Mouse (Mus musculus) leukemia stem cell, adult 10-12 weeks (primary cell): ENCODE results near the gene Cradd. TPM values are rescaled to one million over a fixed set of nuclear protein-coding genes. Genes with fewer than 3 reads are reported as not detected.

Experiments
- polyA plus RNA-seq: library from polyadenylated mRNA; stranded (reverse); fragments of >175 nt; gene quantifications from 2 replicates; pipeline ENCODE4 v1.2.3, GENCODE M21; 2012; ENCODE audit warnings: low replicate concordance

Cradd gene
- polyA plus RNA-seq, result 12.7 and 19.3 TPM in 2 replicates

DNA sequence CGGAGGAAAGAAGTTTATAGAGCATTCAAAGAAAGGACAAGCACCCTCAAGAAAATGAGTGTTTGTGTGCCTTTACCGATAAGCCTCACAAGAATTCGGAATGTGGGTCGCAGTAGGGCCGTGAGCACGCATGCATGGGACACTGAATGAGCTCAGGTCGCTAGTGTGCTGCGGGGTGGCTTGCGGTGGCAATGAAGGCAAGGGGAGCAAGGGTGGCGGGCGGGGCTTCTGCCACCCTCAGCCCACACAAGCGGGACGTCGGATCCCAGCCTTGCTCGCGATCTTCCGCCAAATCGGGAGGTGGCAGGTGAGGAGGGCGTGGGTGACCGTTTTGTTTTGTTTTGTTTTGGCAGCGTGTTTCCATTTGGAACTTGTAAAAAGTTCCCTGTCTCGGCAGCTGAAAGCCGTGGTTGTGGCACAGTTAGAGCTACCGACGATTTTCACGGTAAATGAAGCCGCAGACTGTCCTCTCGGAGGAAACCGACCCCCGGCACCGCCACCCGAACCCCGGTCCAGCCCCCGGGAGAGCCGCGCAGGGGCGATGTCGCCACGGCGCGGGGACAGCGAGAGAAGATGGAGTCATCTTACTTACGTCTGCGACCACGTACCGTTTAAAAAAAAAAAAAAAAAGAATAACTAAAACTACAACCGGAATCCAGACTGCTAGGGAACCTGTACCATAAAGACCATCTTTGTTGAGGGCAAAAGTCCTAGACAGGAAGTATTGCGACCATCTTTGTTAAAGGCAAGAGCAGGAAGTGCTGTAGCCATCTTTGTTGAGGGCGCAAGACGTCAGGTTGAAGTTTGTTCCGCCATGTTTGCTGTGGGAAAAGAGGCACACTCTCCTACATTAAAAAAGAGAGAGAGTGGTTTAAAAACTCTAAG, at the start of gene Cradd:
Gene Cradd (minus strand): TSS at position 741 of the 885 bp plus-strand sequence.

Other genes starting within 250 kb of the Cradd start
- gene Socs2, start 93.0 kb upstream of the Cradd start, polyA plus RNA-seq, result 11.2 and 11.9 TPM in 2 replicates
- 14.8 and 16.4 TPM in 2 replicates for gene Mrpl42, start 177.8 kb upstream of the Cradd start, polyA plus RNA-seq
- gene Ube2n, start 191.0 kb upstream of the Cradd start, polyA plus RNA-seq, result 10.3 and 26.7 TPM in 2 replicates
- gene Nudt4, start 240.0 kb upstream of the Cradd start, polyA plus RNA-seq, result 64.8 and 70.8 TPM in 2 replicates